Mouse (Mus musculus) thymus, postnatal 10 days (tissue): Measurements from ENCODE around the gene Arpin.

ENCODE experiments used
- DNase-seq, 2 experiments: peaks; one replicate each; pipeline ENCODE4 v3.0.0; 2021; ENCODE audit warnings: low spot score in 2 of 2

The Arpin gene

DNA sequence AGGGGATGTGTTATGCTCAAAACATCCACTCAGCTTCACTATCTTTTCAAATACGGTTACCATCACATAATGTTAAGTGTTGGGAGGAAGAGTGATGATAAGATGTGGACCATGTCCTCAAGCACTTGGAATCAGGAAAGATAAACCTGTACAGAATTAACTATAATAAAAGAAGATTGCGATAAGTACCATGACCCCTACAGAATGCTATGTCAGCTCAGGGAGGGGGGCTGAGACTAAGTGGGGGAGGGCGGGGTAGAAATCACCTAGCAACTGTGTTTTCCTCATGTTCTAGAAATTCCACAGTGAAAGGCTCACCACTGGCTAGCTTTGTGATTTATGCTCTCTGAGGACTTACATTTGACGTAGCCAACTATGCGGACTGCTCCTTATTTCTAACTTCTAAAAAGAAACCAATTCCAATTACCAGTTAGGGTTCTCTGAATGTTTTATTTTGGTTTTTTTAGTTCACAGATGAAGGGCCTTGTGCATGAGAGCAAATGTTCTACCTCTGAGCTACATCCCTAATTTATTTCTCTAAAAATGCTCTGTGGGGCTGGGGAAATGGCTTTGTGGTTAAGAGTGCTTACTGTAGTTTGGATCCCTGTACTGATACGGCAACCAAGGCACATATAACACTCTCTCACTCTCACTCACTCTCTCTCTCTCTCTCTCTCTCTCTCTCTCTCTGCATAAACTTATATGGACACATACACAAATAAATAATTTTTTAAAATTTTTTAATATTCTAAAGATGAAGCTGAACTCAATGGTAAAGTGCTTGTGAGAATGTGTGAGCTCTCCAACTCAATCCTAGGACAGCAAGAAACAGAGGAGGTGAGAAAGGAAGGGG lies 42.4 kb downstream of the Arpin start:
- DNase-seq, result no peak

DNA sequence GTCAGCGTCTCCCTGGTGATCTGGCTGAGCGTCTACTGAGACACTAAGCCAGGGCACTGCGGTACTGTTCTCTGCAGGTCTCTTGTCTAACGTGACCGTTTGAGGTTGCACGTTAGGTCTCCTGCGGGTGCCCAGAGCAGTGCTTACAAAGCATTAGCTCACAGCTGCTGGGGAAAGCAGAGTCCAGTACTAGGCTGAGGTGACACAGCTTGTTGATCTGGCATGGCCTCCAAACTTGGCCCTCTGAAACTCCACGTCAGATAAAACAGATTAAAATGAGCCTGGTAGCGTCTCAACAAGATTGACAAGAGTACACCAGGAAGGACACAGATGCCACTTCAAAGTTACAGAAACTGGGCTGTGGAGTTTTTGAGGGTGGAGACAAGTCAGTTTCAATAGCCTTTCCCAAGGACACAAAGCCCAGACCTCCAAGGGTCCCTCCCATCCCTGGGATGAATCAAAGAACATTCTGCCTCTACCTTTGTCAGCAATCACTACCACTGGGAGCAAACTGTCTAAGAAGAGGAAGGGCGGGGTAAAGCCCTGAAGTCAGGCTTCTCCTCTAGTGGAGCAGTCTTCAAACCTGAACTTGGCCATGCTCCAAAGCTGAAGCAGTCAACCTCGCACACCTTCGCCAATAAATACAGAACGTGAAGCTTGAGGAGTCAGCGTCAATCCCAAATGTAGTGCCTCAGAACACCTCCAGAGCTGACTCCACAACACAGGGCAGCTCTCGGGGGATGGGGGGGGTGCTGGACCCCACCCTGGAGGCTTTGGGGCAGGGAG lies 44.5 kb downstream of the Arpin start:
- no peak for DNase-seq

DNA sequence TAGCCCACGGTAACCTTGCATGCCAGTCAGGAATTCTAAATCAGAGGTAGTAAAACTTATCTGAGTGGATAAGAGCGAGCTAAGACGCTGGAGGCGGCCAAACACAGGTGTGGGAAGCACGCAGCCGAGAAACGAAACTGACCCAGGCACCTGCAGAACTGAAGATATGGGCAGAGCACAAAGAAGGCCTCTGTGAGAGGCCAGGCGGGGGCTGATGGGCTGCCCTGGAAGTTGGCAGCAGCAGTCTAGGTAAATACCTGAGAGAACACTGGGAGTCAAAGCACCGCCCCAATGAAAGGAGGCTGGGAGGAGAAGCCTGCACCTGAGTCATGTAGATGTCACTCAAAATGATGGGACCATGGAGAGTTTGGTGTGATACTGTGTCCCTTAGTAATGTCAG lies 46.6 kb downstream of the Arpin start:
- DNase-seq, result no peak

DNA sequence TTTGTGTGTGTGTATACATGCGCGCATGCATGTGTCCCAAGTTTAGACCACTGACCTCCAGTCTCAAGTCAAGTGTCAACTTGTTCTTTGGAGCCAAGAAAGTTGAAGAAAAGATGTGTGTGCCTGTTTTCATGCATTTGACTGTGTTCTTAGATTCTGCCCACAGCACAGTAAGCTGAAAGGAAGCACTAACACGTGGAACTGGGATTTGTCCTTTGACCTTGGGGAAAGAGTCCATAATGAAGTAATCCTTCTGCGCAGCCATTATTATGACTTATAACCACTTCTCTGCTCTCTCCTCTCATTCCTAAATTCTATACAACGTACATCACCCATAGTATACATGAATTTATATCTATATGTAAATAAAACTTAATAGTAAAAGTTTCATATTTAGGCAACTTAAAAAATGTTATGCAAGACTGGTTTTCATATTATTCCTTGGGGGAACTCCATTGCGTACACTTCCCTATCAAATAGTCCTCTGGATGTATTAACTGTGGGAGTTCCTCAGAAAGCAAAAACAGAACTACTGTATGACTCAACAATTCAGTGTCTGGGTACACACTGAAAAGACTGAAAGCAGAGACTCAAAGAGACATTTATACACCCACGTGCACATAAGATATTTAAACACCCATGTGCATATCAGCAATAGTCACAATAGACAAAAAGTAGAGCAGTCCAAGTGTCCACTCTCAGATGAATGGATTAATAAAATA lies 51.4 kb downstream of the Arpin start:
- DNase-seq, result no peak

GRCm38 (mm10) chr7:79881901-79882300 lies 53.3 kb downstream of the Arpin start:
- no peak for DNase-seq

DNA sequence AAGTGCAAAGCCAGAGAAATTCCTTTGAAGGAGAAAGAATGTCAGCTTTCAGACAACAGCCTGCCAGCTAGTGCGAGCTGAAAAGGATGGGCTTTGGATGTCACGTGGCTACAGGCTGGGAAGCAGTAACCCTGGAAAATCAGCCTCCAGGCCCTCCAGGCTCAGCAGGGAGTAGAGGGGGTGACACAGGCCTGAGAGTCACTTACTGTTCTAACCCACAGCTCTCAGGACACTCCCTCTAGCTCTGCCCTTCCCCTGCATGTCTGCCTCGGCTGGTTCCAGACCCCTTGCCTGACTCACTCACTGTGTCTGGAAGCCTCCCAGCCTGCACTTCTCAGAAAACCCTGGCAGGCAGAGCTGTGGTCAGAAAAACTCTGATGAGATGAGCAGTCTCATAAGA lies 54.2 kb downstream of the Arpin start:
- DNase-seq, result no peak

- no peak for DNase-seq
Measured at GRCm38 (mm10) chr7:79880033-79880432, 55.1 kb downstream of the Arpin start.

- DNase-seq, result no peak
Measured at GRCm38 (mm10) chr7:79878455-79879025, 56.6 kb downstream of the Arpin start.
